Mouse (Mus musculus) ES-Bruce4 (cell line): ENCODE results near the gene Cd3g. TPM values are rescaled to one million over a fixed set of nuclear protein-coding genes. Genes with fewer than 3 reads are reported as not detected.
"Not testable (repeated sequence)": the region's sequence is repeated elsewhere in the genome, so short reads cannot be mapped to it uniquely, and the experiment has no call there.

Experiments used
- H3K27ac ChIP-seq: 2 replicates; pipeline ENCODE4 v1.5.1; 2012; ENCODE audit warnings: low read length, inconsistent platforms; ENCODE audit not compliant: insufficient read depth
- H3K27me3 ChIP-seq: 2 replicates; pipeline ENCODE4 v1.6.1; 2012; ENCODE audit warnings: mild to moderate bottlenecking, low read length, inconsistent platforms; ENCODE audit not compliant: control insufficient read depth, poor library complexity, insufficient read depth, severe bottlenecking
- H3K36me3 ChIP-seq: 2 replicates; pipeline ENCODE4 v1.6.1; 2012; ENCODE audit warnings: inconsistent platforms, mild to moderate bottlenecking, low read length, moderate library complexity; ENCODE audit not compliant: control insufficient read depth, poor library complexity, insufficient read depth, severe bottlenecking
- H3K4me1 ChIP-seq: one replicate; pipeline ENCODE4 v1.8.1; 2011; ENCODE audit warnings: low read length; ENCODE audit not compliant: control insufficient read depth, insufficient read depth
- H3K4me3 ChIP-seq: 2 replicates; pipeline ENCODE4 v1.5.1; 2011; ENCODE audit warnings: low read depth, mild to moderate bottlenecking, low read length
- H3K9ac ChIP-seq: 2 replicates; pipeline ENCODE4 v1.6.1; 2012; ENCODE audit warnings: low read depth, mild to moderate bottlenecking, inconsistent platforms; ENCODE audit not compliant: poor library complexity, severe bottlenecking
- H3K9me3 ChIP-seq: replicated peaks from 2 replicates; pipeline ENCODE4 v1.6.1; 2012; ENCODE audit warnings: mild to moderate bottlenecking, low read length, inconsistent platforms; ENCODE audit not compliant: control insufficient read depth, poor library complexity, insufficient read depth, severe bottlenecking
- CTCF ChIP-seq: IDR thresholded peaks from one replicate; pipeline ENCODE4 v1.8.1; 2011; ENCODE audit warnings: low read depth, low read length
- EP300 ChIP-seq: IDR thresholded peaks from 2 replicates; pipeline ENCODE4 v1.6.1; 2011; ENCODE audit warnings: low read depth, low read length; ENCODE audit not compliant: insufficient read depth
- POLR2A ChIP-seq: IDR thresholded peaks from one replicate; pipeline ENCODE4 v1.8.1; 2011; ENCODE audit warnings: low read length; ENCODE audit not compliant: insufficient read depth
- polyA plus RNA-seq: library from polyadenylated mRNA; stranded (reverse); fragments of >200 nt; gene quantifications from 2 replicates; pipeline ENCODE4 v1.2.4, GENCODE M21; 2011; ENCODE audit warnings: low read depth; ENCODE audit not compliant: missing spikeins, insufficient read depth, insufficient read length

The Cd3g gene
- polyA plus RNA-seq, 1 experiment, result not detected

- H3K36me3 ChIP-seq, result no peaks in the 10 kb centered on the region
- no peak overlapping the region for H3K9ac ChIP-seq
- H3K27ac ChIP-seq, result no peak overlapping the region
- TF ChIP-seq EP300, result no peak
- TF ChIP-seq POLR2A, result no peak
- TF ChIP-seq CTCF, result no peak
- no peaks in the 10 kb centered on the region for H3K9me3 ChIP-seq
- no peaks in the 10 kb centered on the region for H3K27me3 ChIP-seq
- H3K4me3 ChIP-seq, result no peak overlapping the region
- H3K4me1 ChIP-seq, result no peaks in the 10 kb centered on the region
Observed at GRCm38 (mm10) chr9:44977813-44978212, 2.4 kb downstream of the Cd3g start.

GRCm38 (mm10) chr9:44969450-44969849 lies 10.8 kb downstream of the Cd3g start:
- no peaks in the 10 kb centered on the region for H3K4me1 ChIP-seq
- H3K27me3 ChIP-seq, result no peaks in the 10 kb centered on the region
- H3K27ac ChIP-seq, result no peak overlapping the region
- no peak overlapping the region for H3K9ac ChIP-seq
- H3K9me3 ChIP-seq, result no peaks in the 10 kb centered on the region
- H3K4me3 ChIP-seq, result no peak overlapping the region
- TF ChIP-seq EP300, result no peak
- TF ChIP-seq CTCF, result no peak
- no peak for TF ChIP-seq POLR2A
- H3K36me3 ChIP-seq, result no peaks in the 10 kb centered on the region

GRCm38 (mm10) chr9:44967763-44968162 lies 12.5 kb downstream of the Cd3g start:
- not testable (repeated sequence) for H3K9me3 ChIP-seq, H3K27me3 ChIP-seq, H3K4me1 ChIP-seq, H3K9ac ChIP-seq, H3K36me3 ChIP-seq, H3K27ac ChIP-seq, H3K4me3 ChIP-seq

GRCm38 (mm10) chr9:44966815-44967242 lies 13.4 kb downstream of the Cd3g start:
- Histone ChIP-seq H3K4me1 (no peaks in the 10 kb centered on the region), H3K27ac (no peak overlapping the region), H3K27me3 (no peaks in the 10 kb centered on the region), H3K9ac (no peak overlapping the region), H3K4me3 (no peak overlapping the region), H3K9me3 (no peaks in the 10 kb centered on the region), H3K36me3 (no peaks in the 10 kb centered on the region)
- peak; percentile 59 for TF ChIP-seq CTCF
- TF ChIP-seq POLR2A, result no peak
- no peak for TF ChIP-seq EP300

- H3K27me3 ChIP-seq, result no peaks in the 10 kb centered on the region
- no peaks in the 10 kb centered on the region for H3K9me3 ChIP-seq
- no peaks in the 10 kb centered on the region for H3K4me1 ChIP-seq
- H3K9ac ChIP-seq, result peak overlapping the region; percentile 39
- TF ChIP-seq CTCF (no peak), POLR2A (no peak), EP300 (no peak)
- H3K4me3 ChIP-seq, result peak overlapping the region; percentile 92
- H3K27ac ChIP-seq, result peak overlapping the region; percentile 76
- H3K36me3 ChIP-seq, result 0 out of 2 replicates have a peak, but pooled peaks cover 2% of the 10 kb centered on the region
Observed at GRCm38 (mm10) chr9:44965833-44966466, 14.3 kb downstream of the Cd3g start.

GRCm38 (mm10) chr9:44965126-44965832 lies 15.0 kb downstream of the Cd3g start, which contains the start of gene Ube4a:
Gene Ube4a, minus strand, starts transcription at chr9:44965600.
- Histone ChIP-seq H3K4me3 (peak within 1 kb of the TSS; percentile 94), H3K9ac (peak within 1 kb of the TSS; percentile 56), H3K27ac (peak within 1 kb of the TSS; percentile 76), H3K4me1 (no peaks in the 10 kb centered on the region), H3K27me3 (no peaks in the 10 kb centered on the region), H3K36me3 (0 out of 2 replicates have a peak, but pooled peaks cover 4% of the 10 kb centered on the region), H3K9me3 (no peaks in the 10 kb centered on the region)
- TF ChIP-seq POLR2A (peak; percentile 40), EP300 (0 out of 2 replicates have a peak, but pooled peaks have one; percentile 50), CTCF (no peak)
